Mouse (Mus musculus) ES-CJ7 (cell line): ENCODE data around the gene Slc2a12.

Experiments
- DNase-seq: peaks from one replicate; pipeline ENCODE4 v3.0.0; 2011; ENCODE audit warnings: low read depth, low spot score

The Slc2a12 gene

GRCm38 (mm10) chr10:22660286-22661000 lies 15.6 kb downstream of the Slc2a12 start:
- DNase-seq = no peak

- no peak for DNase-seq
These were observed 23.7 kb downstream of the Slc2a12 start for GRCm38 (mm10) chr10:22668509-22668908.

GRCm38 (mm10) chr10:22674176-22674575 lies 29.4 kb downstream of the Slc2a12 start:
- no peak for DNase-seq

- DNase-seq = no peak
These were observed 31.2 kb downstream of the Slc2a12 start for GRCm38 (mm10) chr10:22675848-22676630.

GRCm38 (mm10) chr10:22696236-22696635 lies 51.4 kb downstream of the Slc2a12 start:
- DNase-seq = no peak

- no peak for DNase-seq
These were observed 52.1 kb downstream of the Slc2a12 start for GRCm38 (mm10) chr10:22696864-22697263.

GRCm38 (mm10) chr10:22698158-22698953 lies 53.5 kb downstream of the Slc2a12 start:
- no peak for DNase-seq

GRCm38 (mm10) chr10:22699487-22700335 lies 54.9 kb downstream of the Slc2a12 start:
- DNase-seq = no peak

GRCm38 (mm10) chr10:22700773-22701172 lies 56.0 kb downstream of the Slc2a12 start:
- DNase-seq = no peak

- no peak for DNase-seq
These were observed 56.9 kb downstream of the Slc2a12 start for GRCm38 (mm10) chr10:22701485-22702315.

GRCm38 (mm10) chr10:22703844-22704243 lies 59.0 kb downstream of the Slc2a12 start:
- no peak for DNase-seq

- no peak for DNase-seq
These were observed 63.5 kb downstream of the Slc2a12 start for GRCm38 (mm10) chr10:22708190-22708843.

GRCm38 (mm10) chr10:22710173-22710777 lies 65.5 kb downstream of the Slc2a12 start:
- peak; percentile 28 for DNase-seq

GRCm38 (mm10) chr10:22712955-22713354 lies 68.1 kb downstream of the Slc2a12 start:
- no peak for DNase-seq

- peak; percentile 66 for DNase-seq
These were observed 69.7 kb downstream of the Slc2a12 start for GRCm38 (mm10) chr10:22714520-22714919.

GRCm38 (mm10) chr10:22718475-22718874 lies 73.7 kb downstream of the Slc2a12 start:
- no peak for DNase-seq

- DNase-seq = no peak
These were observed 76.1 kb downstream of the Slc2a12 start for GRCm38 (mm10) chr10:22720781-22721529.

- DNase-seq = no peak
These were observed 80.4 kb downstream of the Slc2a12 start for GRCm38 (mm10) chr10:22725166-22725565.

- DNase-seq = no peak
These were observed 81.5 kb downstream of the Slc2a12 start for GRCm38 (mm10) chr10:22726295-22726694.
